Mouse (Mus musculus) kidney, adult 9 months (tissue): Measurements from ENCODE around the gene Rpl12.
"Not testable (repeated sequence)": the region's sequence is repeated elsewhere in the genome, so short reads cannot be mapped to it uniquely, and the experiment has no call there.

ENCODE experiments used
- DNase-seq: peaks from one replicate; pipeline ENCODE4 v3.0.0; 2022

The Rpl12 gene

GRCm38 (mm10) chr2:32983617-32984016 lies 22.3 kb downstream of the Rpl12 start:
- no peak for DNase-seq

- DNase-seq, result no peak
These were observed 24.5 kb downstream of the Rpl12 start for GRCm38 (mm10) chr2:32985844-32986243.

- no peak for DNase-seq
These were observed 28.0 kb downstream of the Rpl12 start for GRCm38 (mm10) chr2:32989376-32989775.

- no peak for DNase-seq
These were observed 28.9 kb downstream of the Rpl12 start for GRCm38 (mm10) chr2:32990167-32990832.

GRCm38 (mm10) chr2:32992130-32992529 lies 30.8 kb downstream of the Rpl12 start:
- no peak for DNase-seq

- DNase-seq, result no peak
These were observed 35.7 kb downstream of the Rpl12 start for GRCm38 (mm10) chr2:32997081-32997480.

GRCm38 (mm10) chr2:32997792-32998191 lies 36.4 kb downstream of the Rpl12 start:
- DNase-seq, result no peak

GRCm38 (mm10) chr2:32999752-33000151 lies 38.4 kb downstream of the Rpl12 start:
- no peak for DNase-seq

GRCm38 (mm10) chr2:33002144-33002543 lies 40.8 kb downstream of the Rpl12 start:
- no peak for DNase-seq

- DNase-seq, result no peak
These were observed 43.7 kb downstream of the Rpl12 start for GRCm38 (mm10) chr2:33005041-33005440.

GRCm38 (mm10) chr2:33009055-33009454 lies 47.7 kb downstream of the Rpl12 start:
- not testable (repeated sequence) for DNase-seq

GRCm38 (mm10) chr2:33014877-33015276 lies 53.5 kb downstream of the Rpl12 start:
- DNase-seq, result no peak
